Mouse (Mus musculus) erythroblast, embryonic 14.5 days (primary cell): ENCODE data around the gene Josd1.

ENCODE experiments used
- GATA1 ChIP-seq: IDR thresholded peaks from 2 replicates; pipeline ENCODE4 v1.6.1; 2012; ENCODE audit warnings: low read length, inconsistent platforms, mixed read lengths
- TAL1 ChIP-seq: IDR thresholded peaks from 3 replicates; pipeline ENCODE4 v1.6.1; 2012; ENCODE audit warnings: low read length, inconsistent platforms, mixed read lengths

DNA sequence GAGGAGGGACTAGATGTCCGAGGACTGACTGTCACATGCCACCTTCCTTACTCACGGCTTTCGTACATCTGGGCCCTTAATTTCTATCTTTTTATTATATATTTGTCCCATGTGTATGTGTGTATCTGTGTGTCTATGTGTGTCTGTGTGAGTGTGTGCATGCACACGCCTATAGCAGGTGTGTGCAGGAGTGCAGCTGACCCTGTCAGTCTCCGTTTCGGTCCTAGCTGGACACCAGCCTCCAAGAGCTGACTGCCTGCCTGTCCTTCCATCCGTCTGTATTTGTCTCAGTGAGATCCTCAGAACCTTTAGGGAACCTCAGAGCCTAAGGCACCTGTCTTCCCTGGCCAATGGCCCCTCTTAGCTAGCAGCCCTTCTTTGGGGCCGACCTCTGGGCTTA, 32.5 kb upstream of the Josd1 start:
- no peak for TF ChIP-seq GATA1
- no peak for TF ChIP-seq TAL1
